Mouse (Mus musculus): ENCODE results near the gene Fam3c.

The Fam3c gene

GRCm38 (mm10) chr6:22354031-22354430, 2.0 kb downstream of the Fam3c start:
- no peak for DNase-seq (ENCODE audit: low read depth, low spot score)

GRCm38 (mm10) chr6:22351551-22351950, 4.5 kb downstream of the Fam3c start:
- peak; percentile 45 for DNase-seq (ENCODE audit: low read depth, low spot score)

DNA sequence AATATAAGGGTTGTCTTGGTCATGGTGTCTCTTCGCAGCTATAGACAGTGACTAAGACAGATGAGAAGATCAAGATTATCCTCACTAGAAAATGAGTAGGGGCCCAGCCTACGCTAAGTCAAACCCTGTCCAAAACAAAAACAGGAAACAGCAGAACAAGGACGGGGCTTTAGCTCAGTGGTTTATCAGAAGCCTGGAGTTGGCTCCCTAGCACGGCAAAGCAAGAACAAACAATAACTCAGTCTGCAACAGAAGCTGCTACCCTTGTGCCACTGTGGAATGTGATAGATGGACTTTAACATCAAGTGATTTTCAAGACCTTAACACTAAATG, 5.8 kb downstream of the Fam3c start:
- DNase-seq (ENCODE audit: low read depth, low spot score), result peak; percentile 67

GRCm38 (mm10) chr6:22349531-22350238, 6.4 kb downstream of the Fam3c start:
- DNase-seq (ENCODE audit: low read depth, low spot score), result peak; percentile 86

DNA sequence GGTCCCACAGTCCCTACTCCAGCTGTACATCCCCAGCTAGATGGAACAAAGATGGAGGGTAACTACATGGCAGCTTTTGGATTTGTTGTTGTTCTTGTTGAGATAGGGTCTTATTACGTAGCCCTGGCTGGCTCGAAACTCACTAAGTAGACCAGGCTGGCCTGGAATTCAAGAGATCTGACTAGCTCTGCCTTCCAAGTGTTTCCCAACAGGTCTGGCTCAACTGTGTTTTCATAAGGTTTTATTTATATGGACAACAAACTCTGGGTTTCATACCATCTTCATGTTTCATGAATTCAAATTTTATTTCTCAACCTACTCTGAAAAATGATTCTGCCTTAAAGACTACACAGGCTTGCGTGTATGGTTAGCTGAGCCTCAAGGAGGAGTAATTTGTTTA, 7.1 kb downstream of the Fam3c start:
- DNase-seq (ENCODE audit: low read depth, low spot score), result no peak

DNA sequence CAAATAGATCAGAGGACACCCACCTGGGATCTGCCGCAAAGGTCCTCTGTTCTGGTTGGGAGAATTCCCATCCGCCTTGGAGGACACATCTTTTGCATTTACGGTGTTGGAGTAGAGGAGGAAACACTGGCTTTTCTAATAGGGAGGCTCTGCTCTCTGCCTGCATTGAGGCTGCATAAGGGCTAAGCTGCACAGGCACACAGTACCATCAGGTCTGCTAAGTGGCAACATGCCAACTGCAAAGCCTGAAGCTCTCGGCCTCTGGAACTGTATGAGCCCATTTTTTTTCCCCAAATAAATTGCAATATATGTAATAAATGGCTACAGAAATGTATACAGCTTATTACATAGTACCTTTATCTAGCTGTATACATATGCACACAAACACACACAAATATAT, 7.9 kb downstream of the Fam3c start:
- DNase-seq (ENCODE audit: low read depth, low spot score), result no peak

GRCm38 (mm10) chr6:22347132-22347902, 8.7 kb downstream of the Fam3c start:
- no peak for DNase-seq (ENCODE audit: low read depth, low spot score)

DNA sequence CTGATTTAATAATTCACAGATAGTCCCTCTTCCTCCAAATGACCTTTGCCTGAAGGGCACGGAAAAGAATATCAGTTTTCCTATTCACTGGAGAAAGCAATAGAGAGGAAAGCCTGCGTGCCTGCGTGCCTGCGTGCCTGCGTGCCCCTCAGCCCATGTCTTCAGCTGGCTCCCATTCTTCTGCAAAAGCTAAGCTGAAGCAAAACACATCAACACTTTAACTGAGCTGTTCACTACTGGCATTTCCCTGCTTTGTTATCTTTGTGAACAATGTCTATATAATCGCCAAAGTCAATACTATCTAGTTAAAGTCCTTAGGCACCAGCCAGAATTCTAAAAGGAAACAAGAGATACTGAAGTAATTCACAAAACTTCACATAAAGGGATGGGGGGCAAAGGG, 11.6 kb downstream of the Fam3c start:
- no peak for DNase-seq (ENCODE audit: low read depth, low spot score)

DNA sequence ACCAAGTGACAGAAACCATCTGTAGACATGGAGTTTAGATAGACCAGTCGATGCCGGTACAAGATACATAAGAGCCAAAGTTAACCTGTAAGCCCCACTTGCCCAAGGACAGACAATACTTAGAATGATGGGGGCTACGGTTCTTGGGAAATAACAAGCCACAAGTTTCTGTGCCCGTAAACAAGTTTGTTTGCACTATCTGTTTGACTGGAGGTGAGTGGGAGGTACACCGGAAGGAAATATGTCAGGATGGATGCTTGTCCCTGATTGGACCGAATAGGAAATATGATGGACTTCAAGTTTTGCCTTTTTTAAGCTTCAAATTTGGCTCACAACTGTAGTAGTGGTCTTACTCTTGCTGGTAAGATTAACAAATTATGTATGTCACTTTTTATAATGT, 12.3 kb downstream of the Fam3c start:
- DNase-seq (ENCODE audit: low read depth, low spot score), result no peak

DNA sequence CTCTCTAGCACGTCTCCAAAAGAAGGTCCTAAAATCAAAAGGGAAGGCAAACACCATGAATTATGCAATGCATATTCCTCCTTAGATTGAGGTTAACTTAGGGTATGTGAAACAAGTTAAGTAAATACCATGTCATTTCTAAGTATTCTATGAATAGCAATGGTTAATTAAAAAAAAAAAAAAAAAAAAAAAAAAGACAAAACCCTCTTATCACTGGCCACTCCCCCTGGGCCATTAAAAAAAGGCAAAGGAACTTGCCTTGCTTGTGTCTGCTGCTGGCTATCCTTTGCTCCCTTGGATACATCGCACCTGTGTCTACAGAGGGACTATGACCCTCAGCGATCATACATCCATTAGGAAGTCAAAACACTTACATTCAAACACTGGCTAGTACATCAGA, 12.8 kb downstream of the Fam3c start:
- no peak for DNase-seq (ENCODE audit: low read depth, low spot score)

DNA sequence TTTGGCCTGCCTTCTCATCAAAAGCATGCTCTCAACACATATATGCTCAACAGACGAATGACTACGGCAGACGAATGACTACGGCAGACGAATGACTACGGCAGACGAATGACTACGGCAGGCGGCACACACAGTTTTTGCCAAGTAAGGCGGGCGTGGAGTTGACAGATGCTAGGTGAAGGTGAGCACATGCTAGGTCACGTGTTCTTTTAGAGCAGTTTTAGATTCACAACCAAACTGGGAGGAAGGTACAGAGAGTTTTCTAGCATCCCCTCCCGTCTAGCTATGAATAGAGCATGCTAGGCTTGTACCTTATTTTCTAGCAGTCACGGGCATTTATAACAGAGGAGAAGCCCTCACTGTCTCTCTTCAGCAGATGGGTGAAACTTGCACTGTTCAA, 15.3 kb downstream of the Fam3c start:
- no peak for DNase-seq (ENCODE audit: low read depth, low spot score)

DNA sequence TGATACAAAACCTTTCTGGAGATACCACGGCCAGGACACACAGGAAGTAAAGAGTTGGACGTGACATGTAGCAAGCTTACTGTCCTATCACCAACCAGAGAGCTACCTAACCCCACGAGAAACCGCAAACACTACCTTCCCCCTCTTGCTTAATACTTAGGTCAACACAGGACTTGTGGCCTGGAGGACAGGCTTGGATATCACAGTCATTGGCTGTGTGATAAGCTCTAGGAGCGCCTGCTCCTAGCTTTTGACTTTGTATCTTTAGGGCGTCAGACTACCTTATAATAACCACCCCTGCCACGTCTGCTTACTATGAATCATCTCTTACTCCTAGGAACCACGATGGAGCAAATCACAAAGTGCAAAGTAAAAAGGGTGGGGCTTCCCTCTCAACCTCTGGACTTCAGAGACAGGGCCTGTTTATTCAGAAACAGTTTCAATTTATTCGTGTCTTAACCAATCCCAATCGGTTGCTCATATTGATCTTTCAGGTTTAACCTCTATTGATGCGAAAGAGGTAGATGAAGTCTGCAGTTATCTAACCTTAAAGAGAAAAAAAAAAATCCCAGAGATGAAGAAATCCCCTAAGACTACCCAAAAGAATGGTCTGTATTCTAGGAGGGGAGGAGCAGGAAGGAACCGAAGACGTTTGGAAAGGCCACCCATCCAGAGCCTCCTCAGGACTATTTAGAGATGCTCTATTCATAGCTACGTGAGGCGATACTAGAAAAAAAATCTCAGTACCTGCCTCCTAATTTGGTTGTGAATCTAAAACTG, 16.1 kb downstream of the Fam3c start:
- DNase-seq (ENCODE audit: low read depth, low spot score), result no peak

GRCm38 (mm10) chr6:22332548-22332947, 23.5 kb downstream of the Fam3c start:
- DNase-seq (ENCODE audit: low read depth, low spot score), result no peak

DNA sequence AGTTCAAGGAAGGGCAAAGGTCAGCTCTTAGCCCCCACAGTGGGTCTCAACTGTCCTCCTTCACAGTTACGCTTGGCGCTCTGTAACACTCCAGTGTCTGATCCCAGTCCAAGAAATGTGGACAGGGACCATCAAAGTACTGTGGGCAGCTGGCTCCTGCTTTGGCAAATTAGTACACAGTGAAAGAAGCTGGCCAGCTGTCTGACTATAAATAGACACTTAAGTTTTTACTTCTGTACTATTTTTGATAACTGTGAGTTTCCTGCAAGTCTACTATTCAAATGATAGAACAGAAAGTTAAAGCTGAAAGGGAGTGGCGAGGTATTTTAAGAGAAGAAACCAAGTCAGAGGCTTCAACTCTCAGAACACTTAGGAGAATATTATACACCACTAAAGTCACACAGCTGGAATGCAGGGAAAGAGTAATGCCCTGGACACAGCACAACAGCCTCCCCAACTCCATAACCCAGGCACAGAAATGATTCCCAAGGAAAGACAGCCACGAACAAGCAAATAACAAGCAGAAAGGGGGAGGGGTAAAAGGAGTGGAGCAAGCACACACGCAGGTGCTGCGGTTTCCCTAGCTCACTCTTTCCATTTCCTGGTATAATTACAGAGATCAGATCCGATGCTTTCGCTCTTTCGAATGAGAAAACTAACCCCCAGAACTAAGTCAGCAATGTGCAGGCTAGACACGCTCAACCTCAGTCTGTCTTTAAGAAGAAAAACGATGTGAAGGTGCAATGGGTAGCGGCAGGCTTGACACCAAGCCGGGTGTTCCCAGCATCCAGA, 25.7 kb downstream of the Fam3c start:
- DNase-seq (ENCODE audit: low read depth, low spot score), result peak; percentile 78

GRCm38 (mm10) chr6:22327931-22328330, 28.1 kb downstream of the Fam3c start:
- no peak for DNase-seq (ENCODE audit: low read depth, low spot score)

DNA sequence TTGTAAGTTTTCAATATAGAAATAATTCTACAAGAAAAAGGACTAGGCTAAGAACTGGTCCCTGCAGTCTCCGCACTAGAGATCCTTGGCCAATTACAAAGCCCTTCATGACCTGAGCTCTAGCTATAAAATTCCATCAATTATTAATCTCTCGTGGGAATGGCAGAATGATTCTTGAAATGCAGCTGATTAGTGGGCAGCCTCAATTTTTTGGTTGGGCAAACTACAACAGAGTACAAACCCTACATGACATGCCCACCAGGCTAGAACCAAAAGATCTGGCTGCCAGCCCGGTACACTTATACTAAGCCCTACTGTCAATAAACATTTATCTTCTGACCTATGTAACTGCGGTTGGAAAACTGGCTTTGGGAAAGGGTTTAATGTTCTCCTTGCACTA, 29.0 kb downstream of the Fam3c start:
- DNase-seq (ENCODE audit: low read depth, low spot score), result no peak

DNA sequence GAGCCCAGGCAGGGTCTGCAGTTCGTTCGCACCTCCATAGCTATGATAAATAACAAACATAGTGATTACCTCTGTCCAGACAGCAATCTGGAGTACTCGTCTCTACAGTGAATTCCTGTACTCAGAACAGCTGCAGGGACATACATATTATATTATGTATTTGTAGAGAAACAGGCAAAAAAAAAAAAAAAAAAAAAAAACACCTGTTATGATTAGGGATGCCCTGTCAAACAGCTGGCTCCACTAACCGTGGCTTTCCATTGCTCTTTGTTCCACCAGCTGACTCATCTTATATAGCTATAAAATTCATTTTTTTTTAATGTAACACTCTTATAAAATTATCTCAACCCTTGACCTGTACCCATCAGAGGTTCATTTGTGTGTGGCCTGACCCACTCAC, 29.8 kb downstream of the Fam3c start:
- DNase-seq (ENCODE audit: low read depth, low spot score), result no peak

GRCm38 (mm10) chr6:22325364-22326072, 30.5 kb downstream of the Fam3c start:
- DNase-seq (ENCODE audit: low read depth, low spot score), result peak; percentile 71

- DNase-seq (ENCODE audit: low read depth, low spot score), result no peak
These were observed 58.0 kb downstream of the Fam3c start for GRCm38 (mm10) chr6:22298059-22298458.

- no peak for DNase-seq (ENCODE audit: low read depth, low spot score)
These were observed 59.0 kb downstream of the Fam3c start for GRCm38 (mm10) chr6:22297028-22297427.

DNA sequence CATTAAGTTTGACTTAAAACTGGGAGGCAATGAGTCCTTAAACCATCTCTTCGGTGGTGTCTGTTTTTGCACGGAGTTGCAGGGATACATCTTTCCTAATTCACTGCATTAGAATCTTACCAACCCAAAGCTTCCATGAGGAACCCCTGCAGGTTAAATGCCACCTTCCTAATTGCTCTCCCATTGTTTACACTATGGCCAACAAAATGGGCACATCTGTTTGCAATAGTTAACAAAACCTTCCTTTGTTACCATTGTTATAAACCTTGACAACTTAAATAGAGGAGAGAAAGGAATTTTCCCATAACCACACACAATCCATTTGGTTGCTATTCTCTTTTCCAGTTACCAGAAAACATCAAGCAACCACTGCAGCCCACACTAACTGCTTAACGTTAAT, 62.1 kb downstream of the Fam3c start:
- no peak for DNase-seq (ENCODE audit: low read depth, low spot score)

All from CD4-positive helper T cell, adult 2 months (primary cell).